Mouse (Mus musculus): ENCODE measurements around the gene Hspa1a. TPM values are rescaled to one million over a fixed set of nuclear protein-coding genes. Genes with fewer than 3 reads are reported as not detected.
"Not testable (repeated sequence)": the region's sequence is repeated elsewhere in the genome, so short reads cannot be mapped to it uniquely, and the experiment has no call there.

The Hspa1a gene
- polyA plus RNA-seq, 1 experiment from 2014 or later = 1.1 TPM

DNA sequence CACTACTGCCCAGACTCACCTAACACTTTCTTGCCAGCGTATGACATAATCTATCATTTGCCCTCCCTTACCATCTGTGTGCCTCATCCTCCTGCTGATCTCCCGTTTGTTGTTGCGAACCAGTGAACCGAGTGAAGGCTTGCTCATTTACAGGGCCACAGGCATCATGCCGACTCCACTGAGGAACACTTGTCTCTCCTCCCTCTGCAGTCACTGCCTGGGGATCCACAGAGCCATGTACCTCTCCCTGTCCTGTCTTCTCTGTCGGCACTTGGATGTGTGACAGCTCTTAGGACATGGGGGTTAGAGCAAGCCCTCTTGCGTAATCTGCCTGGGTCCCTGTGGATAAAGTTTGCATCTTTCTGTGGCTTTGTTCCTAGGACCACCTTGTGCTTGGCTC lies 37.6 kb upstream of the Hspa1a start:
- no peak for DNase-seq (ENCODE audit: low spot score)
- Histone ChIP-seq H3K27ac (no peak overlapping the region), H3K27me3 (ENCODE audit: low read depth, poor library complexity, severe bottlenecking) (no peaks in the 10 kb centered on the region), H3K4me1 (no peaks in the 10 kb centered on the region), H3K36me3 (peaks cover 99% of the 10 kb centered on the region), H3K4me3 (no peak overlapping the region), H3K9me3 (replicated peaks) (no peaks in the 10 kb centered on the region)
- WGBS = 93% methylated on average over 7 of the region's 7 CpGs

DNA sequence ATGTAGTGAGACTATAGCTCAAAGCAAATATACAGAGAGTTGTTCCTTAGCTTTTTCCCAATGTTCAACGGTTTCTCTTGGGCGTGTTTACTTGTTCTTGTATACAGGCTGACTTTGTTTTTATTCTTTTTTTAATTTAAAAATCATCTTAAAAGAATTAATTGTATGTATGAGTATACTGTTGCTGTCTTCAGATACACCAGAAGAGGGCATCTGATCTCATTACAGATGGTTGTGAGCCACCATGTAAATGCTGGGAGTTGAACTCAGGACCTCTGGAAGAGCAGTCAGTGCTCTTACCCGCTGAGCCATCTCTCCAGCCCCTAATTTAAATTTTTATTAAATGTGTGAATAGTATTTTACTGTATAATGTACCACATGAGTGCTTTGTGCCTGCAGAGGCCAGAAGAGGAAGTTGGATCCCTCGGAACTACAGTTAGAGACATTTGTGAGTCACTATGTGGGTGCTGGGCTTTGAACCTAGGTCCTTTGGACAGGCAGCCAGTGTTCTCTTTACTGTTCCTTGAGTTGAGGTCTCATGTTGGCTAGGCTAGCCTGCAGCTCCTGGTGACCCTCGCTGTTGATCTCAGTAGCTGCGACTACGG lies 35.5 kb upstream of the Hspa1a start:
- 96% methylated on average over 7 of the region's 7 CpGs for WGBS
- Histone ChIP-seq H3K4me1 (peaks cover 11% of the 10 kb centered on the region), H3K4me3 (no peak overlapping the region), H3K27ac (no peak overlapping the region), H3K9me3 (replicated peaks) (no peaks in the 10 kb centered on the region), H3K36me3 (peaks cover 94% of the 10 kb centered on the region), H3K27me3 (ENCODE audit: low read depth, poor library complexity, severe bottlenecking) (no peaks in the 10 kb centered on the region)
- DNase-seq (ENCODE audit: low spot score) = no peak

DNA sequence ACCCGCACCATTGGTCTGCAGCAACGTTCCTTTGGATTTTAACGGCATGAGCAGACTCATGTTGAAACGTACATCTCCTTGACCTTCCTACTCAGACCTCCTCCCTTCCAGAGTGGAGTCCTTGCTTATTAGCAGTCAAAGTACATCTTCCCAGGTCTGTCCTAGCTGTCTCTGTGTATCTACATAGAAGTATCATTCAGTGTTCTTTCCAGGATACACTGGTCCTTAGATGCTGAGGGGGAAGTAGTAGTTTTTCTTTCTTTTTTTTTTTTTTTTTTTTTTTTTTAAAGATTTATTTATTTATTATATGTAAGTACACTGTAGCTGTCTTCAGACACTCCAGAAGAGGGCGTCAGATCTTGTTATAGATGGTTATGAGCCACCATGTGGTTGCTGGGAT lies 33.9 kb upstream of the Hspa1a start:
- not testable (repeated sequence) for H3K27me3 ChIP-seq (ENCODE audit: low read depth, poor library complexity, severe bottlenecking); H3K9me3 ChIP-seq (replicated peaks); H3K27ac ChIP-seq; DNase-seq (ENCODE audit: low spot score); H3K4me3 ChIP-seq
- 99% methylated on average over 4 of the region's 5 CpGs for WGBS
- Histone ChIP-seq H3K4me1 (peaks cover 15% of the 10 kb centered on the region), H3K36me3 (peaks cover 81% of the 10 kb centered on the region)

DNA sequence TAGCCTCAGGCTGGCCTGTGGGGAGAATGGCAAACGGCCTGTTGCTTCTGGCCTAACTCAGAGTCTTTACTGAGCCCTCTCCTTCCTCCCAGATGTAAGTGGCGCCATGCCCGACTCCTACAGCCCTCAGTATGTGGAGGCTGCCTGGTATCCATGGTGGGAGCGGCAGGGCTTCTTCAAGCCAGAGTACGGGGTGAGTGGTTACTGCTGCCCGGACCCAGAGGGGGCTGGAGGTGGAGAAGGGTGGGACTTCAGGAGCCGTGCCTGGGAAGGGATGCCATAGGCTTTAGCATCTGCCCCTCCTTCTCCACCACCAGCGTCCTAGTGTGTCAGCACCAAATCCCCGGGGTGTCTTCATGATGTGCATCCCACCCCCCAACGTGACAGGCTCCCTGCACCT lies 33.2 kb upstream of the Hspa1a start:
- peaks cover 20% of the 10 kb centered on the region for H3K4me1 ChIP-seq
- H3K27ac ChIP-seq = no peak overlapping the region
- H3K4me3 ChIP-seq = no peak overlapping the region
- H3K9me3 ChIP-seq (replicated peaks) = no peaks in the 10 kb centered on the region
- no peak for DNase-seq (ENCODE audit: low spot score)
- H3K36me3 ChIP-seq = peaks cover 73% of the 10 kb centered on the region
- no peaks in the 10 kb centered on the region for H3K27me3 ChIP-seq (ENCODE audit: low read depth, poor library complexity, severe bottlenecking)
- WGBS = 96% methylated on average over 10 of the region's 10 CpGs

DNA sequence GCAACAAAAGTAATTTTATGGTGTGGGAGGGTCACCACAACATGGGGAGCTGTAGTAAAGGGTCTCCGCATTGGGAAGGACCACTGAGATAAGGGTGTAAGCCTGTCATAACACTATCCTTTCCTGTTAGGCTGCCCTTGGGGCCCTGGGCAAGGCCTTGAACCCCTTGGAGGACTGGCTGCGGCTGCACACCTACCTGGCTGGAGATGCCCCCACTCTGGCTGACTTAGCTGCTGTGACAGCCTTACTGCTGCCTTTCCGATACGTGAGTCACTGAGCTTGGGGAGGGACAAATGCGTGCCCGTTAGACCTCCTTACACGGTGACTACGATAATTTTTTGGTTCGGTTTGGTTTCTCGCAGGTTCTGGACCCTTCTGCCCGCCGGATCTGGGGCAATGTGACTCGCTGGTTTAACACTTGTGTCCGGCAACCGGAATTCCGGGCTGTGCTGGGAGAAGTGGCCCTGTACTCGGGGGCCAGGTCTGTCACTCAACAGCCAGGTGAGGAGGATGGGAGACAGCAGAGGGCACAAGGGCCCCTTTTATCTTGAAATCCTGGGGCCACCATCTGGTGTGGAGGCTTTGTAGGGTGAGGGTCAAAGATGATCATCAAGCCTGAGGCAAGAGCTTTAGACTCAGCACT lies 32.2 kb upstream of the Hspa1a start:
- 95% methylated on average over 17 of the region's 17 CpGs for WGBS
- H3K4me3 ChIP-seq = 0 out of 2 replicates have a peak overlapping the region, but pooled peaks have one; percentile 4

DNA sequence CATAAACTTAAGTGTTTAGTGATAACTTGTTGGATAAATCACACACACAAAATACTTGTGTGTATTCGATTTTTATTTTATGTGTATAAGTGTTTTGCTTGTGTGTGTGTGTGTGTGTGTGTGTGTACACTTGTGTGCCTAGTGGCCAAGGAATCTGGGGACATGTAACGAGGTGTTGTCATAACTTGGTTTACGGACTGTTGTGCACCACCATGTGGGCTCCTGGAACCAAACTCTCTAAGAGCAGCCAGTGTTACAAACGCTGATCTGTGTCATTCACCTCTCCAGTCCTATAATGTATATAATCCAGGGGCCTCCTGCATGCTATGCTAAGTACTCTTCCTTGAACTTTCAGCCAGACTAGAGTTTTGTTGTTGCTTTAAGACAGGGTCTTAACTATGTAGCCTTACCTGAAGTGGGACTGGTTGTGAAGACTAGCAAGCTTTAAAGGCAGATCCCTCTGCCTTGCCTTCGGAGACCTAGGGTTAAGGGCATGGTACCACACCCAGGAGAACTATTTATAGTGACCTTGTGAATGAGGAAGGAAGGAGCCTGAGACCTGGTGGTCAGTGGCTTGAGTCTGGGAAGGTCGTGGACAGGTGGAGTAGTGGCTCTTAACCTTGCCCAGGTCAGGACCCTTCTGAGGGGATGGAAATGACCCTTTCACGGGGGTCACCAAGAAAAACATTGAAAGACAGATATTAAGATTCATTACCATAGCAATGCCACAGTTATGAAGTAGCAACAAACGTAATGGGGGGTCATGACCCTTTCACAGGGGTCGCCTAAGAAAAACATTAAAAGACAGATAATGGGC lies 31.3 kb upstream of the Hspa1a start:
- Histone ChIP-seq H3K27ac (no peak overlapping the region), H3K9me3 (replicated peaks) (no peaks in the 10 kb centered on the region), H3K36me3 (peaks cover 66% of the 10 kb centered on the region), H3K4me3 (peak overlapping the region; percentile 84), H3K4me1 (peaks cover 37% of the 10 kb centered on the region), H3K27me3 (ENCODE audit: low read depth, poor library complexity, severe bottlenecking) (no peaks in the 10 kb centered on the region)
- no peak for DNase-seq (ENCODE audit: low spot score)
- WGBS = 74% methylated on average over 9 of the region's 9 CpGs

More for the DNA sequence above, 32.2 kb upstream of the Hspa1a start:
- Histone ChIP-seq H3K4me1 (peaks cover 30% of the 10 kb centered on the region), H3K9me3 (replicated peaks) (no peaks in the 10 kb centered on the region), H3K36me3 (peaks cover 66% of the 10 kb centered on the region), H3K27ac (no peak overlapping the region), H3K27me3 (ENCODE audit: low read depth, poor library complexity, severe bottlenecking) (no peaks in the 10 kb centered on the region)
- DNase-seq (ENCODE audit: low spot score) = no peak

DNA sequence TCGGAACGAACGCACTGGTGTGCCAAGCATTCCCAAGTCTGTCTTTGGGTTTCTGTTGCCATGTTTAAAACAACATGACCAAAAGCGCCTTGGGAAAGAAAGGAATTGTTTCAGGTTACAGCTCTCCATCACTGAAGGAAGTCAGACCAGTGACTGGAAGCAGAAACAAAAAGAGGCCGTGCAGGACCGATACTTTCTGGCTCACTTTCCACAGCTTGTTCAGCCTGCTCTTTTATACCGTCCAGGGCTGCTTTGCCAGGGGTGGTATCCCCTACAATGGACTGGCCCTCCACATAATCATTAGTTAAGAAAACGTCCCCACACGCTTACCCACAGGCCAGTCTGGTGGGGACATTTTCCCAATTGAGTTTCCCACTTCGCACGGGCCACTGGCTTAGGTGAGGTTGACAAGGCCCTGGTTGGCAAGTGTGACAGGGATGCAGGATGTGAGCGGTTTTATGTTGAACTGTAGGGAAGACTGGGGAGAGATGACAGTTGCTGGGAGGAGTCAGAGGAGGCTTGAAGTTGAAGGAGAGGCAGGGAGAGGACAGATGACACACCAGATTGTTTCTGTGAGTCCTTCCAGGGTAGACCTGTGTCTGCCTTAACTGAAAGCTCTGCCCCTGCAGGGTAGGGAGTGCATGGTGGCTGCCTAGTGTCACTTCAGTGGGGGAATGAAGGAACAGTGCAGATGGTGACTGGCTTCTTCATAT lies 30.4 kb upstream of the Hspa1a start:
- Histone ChIP-seq H3K4me1 (peaks cover 37% of the 10 kb centered on the region), H3K27ac (peak overlapping the region; percentile 94), H3K36me3 (peaks cover 66% of the 10 kb centered on the region), H3K4me3 (peak overlapping the region; percentile 84), H3K9me3 (replicated peaks) (no peaks in the 10 kb centered on the region), H3K27me3 (ENCODE audit: low read depth, poor library complexity, severe bottlenecking) (no peaks in the 10 kb centered on the region)
- DNase-seq (ENCODE audit: low spot score) = no peak
- 19% methylated on average over 12 of the region's 12 CpGs for WGBS

DNA sequence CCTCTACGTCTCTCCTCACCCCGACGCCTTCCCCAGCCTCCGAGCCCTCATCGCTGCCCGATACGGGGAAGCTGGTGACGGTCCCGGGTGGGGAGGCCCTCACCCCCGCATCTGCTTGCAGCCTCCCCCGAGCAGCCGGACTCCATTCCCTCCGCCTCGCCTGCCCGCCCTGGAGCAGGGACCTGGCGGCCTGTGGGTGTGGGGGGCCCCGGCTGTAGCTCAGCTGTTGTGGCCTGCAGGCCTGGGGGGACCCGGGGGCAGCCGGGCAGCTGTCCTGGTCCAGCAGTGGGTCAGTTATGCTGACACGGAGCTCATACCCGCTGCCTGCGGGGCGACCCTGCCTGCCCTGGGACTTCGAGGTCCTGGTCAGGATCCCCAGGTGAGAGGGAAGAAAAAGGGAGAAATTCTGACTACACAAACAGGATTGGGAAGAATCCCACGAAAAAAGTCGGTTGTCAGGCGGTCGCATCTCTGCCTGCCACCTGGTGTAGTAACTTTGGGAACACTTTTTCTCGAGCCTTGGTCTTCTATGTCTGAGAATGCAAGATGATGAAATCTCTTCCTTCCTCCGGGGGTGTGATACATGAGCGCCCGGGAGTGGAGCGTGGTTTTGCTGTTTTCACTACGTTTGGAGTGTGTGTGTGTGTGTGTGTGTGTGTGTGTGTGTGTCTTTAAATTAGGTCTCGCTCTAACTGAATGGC lies 29.6 kb upstream of the Hspa1a start:
- DNase-seq (ENCODE audit: low spot score) = no peak
- H3K27ac ChIP-seq = peak overlapping the region; percentile 94
- peaks cover 41% of the 10 kb centered on the region for H3K4me1 ChIP-seq
- peak overlapping the region; percentile 84 for H3K4me3 ChIP-seq
- H3K9me3 ChIP-seq (replicated peaks) = no peaks in the 10 kb centered on the region
- H3K27me3 ChIP-seq (ENCODE audit: low read depth, poor library complexity, severe bottlenecking) = no peaks in the 10 kb centered on the region
- peaks cover 66% of the 10 kb centered on the region for H3K36me3 ChIP-seq
- 1% methylated on average over 35 of the region's 35 CpGs for WGBS

DNA sequence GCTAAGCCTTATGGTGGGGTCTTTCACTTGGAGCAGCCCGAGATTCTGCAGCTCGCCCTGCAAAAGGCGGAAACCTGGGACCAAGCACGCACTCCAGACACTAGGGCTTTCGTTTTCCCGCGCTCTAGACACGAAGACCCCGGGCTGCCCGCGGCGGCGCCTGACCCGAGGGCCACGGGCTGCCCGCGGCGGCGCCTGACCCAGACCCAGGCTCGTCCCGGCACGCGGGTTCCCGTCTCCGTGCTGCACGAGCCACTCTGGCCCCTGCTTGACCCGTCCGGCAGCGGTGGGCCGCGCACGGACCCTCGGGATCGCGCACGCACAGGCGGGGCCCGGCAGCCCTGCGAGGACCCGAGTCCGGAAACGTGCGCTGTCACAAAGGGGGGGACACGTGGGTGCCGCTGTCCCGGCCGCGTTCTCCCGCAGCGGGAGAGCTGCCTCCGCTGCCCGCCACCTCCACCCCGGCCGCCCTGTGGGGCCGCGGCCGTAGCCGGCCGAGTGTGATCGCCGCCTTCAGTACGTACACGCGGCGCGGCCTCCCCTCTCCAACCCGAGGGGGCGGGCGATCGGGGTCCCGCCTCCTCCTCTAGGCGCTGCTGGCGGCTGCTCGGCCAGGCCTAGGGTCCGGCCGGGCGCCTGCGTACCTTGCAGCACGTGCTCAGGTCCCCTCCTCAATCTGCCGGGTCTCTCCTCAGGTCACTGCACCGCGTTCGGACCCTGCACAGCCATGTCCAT lies 28.9 kb upstream of the Hspa1a start, which contains the start of gene Vars:
Vars (plus strand) TSS at position 271 of the 735 bp plus-strand sequence.
- WGBS = under 1% methylated on average over 83 of the region's 83 CpGs
- peaks cover 41% of the 10 kb centered on the region for H3K4me1 ChIP-seq
- peaks cover 65% of the 10 kb centered on the region for H3K36me3 ChIP-seq
- peak within 1 kb of the TSS; percentile 94 for H3K27ac ChIP-seq
- peak within 1 kb of the TSS; percentile 84 for H3K4me3 ChIP-seq
- H3K27me3 ChIP-seq (ENCODE audit: low read depth, poor library complexity, severe bottlenecking) = no peaks in the 10 kb centered on the region
- DNase-seq (ENCODE audit: low spot score) = peak; percentile 99
- no peaks in the 10 kb centered on the region for H3K9me3 ChIP-seq (replicated peaks)

DNA sequence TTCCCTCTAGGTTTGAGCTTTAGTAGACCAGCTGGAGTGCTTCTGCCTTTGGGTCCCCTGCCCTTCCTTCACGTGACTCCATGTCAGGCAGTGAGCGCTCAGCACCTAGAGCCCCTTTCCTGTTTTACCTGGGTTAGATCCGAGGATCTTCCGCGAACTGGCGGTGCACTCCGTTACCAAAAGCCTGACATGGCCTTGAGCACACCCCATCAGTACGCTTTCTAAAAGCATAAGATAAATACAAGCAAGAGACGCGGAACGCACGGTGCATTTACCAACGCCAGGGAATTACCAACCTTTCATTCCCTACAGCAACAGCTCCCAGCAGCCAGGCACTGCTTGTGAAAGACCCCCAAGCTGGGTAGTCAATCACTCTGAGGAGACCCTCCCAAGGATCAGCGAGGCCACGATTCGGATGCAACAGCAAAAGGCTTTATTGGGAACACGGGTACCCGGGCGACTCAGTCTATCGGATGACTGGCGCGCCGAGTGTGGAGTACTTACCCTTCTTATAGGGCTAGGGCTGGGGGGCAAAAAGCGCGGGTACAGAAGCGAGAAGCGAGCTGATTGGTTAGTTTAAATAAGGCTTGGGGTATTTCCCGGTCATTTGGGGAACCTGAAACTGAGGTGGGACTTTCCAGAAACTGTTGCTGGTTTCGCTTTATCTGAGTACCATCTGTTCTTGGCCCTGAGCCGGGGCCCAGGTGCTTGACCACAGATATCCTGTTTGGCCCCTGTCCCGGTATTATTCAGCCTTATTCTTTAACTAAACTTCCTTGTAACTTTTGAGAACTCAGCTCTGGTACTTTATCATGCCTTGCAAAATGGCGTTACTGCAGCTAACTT lies 28.1 kb upstream of the Hspa1a start:
- Histone ChIP-seq H3K27ac (peak overlapping the region; percentile 94), H3K4me1 (peaks cover 41% of the 10 kb centered on the region), H3K4me3 (peak overlapping the region; percentile 84), H3K36me3 (peaks cover 64% of the 10 kb centered on the region)
- H3K9me3 ChIP-seq (replicated peaks); H3K27me3 ChIP-seq (ENCODE audit: low read depth, poor library complexity, severe bottlenecking): not testable (repeated sequence)
- 31% methylated on average over 30 of the region's 32 CpGs for WGBS
- DNase-seq (ENCODE audit: low spot score) = peak; percentile 62

Data from limb, embryonic 10.5 days (tissue).